In the genomic region with DNA sequence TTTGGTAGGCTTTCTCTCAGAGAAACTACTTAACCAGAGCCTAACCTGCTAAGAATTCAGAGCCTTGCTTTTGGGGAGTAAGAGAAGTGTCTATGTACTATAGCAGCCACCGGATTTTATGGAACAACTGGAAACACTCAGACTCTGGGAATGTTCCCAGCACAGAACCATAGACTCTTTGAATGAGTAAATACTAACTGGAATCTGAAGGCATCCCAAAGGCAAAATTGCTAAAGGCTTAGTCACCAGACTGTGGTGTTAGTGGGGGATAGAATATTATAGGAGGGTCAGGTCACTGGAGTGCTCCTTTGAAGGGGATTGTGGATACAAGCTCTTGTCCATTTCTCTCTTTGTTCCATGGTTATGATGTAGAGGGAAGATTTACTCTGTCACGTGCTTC, we compare ENCODE assay signal across 17 mouse cellular contexts.
"Had no signal": no experiment of that assay in that cellular context is flagged by ENCODE, and none has a peak within 500 bp of the region (broad histone marks: within the 10 kb centered on the region; RNA-seq: fewer than 3 reads in every experiment).

No protein-coding gene starts in this region.

- H3K9me3 ChIP-seq: limb, embryonic 15.5 days; megakaryocyte, embryonic 14.5 days; midbrain, embryonic 10.5 days; midbrain, embryonic 13.5 days had no signal

- H3K4me2 ChIP-seq: limb, embryonic 15.5 days; liver, embryonic 11.5 days; lung, embryonic 14.5 days; midbrain, embryonic 13.5 days had no signal

- H3K27me3 ChIP-seq: limb, embryonic 15.5 days; megakaryocyte, embryonic 14.5 days; midbrain, embryonic 13.5 days had no signal

- H3K4me1 ChIP-seq: limb, embryonic 15.5 days; megakaryocyte, embryonic 14.5 days; midbrain, embryonic 13.5 days had no signal

- H3K4me3 ChIP-seq: limb, embryonic 15.5 days; megakaryocyte, embryonic 14.5 days; midbrain, embryonic 10.5 days; midbrain, embryonic 13.5 days had no signal

- H3K36me3 ChIP-seq: limb, embryonic 15.5 days; midbrain, embryonic 10.5 days; midbrain, embryonic 13.5 days had no signal

- H3K27ac ChIP-seq: limb, embryonic 15.5 days; liver, embryonic 14.5 days; midbrain, embryonic 10.5 days; midbrain, embryonic 13.5 days; stomach, postnatal 0 days had no signal

- DNase-seq: kidney, adult 11 months; kidney, adult 8-10 months; kidney, postnatal 25 days; layer of hippocampus, postnatal 36 days; liver, postnatal 0 days; lung, embryonic 14.5 days; lung, postnatal 10 days; lung, postnatal 36 days; thymus, postnatal 25 days had no signal

- ATAC-seq: liver, postnatal 0 days; midbrain, embryonic 13.5 days; midbrain, embryonic 16.5 days had no signal

- H3K9ac ChIP-seq: limb, embryonic 15.5 days; liver, embryonic 14.5 days; liver, postnatal 0 days; lung, embryonic 14.5 days; midbrain, embryonic 13.5 days had no signal
